Mouse (Mus musculus) urinary bladder, postnatal 10 days (tissue): ENCODE results near the gene Rassf1.
"Not testable (repeated sequence)": the region's sequence is repeated elsewhere in the genome, so short reads cannot be mapped to it uniquely, and the experiment has no call there.

ENCODE experiments used
- DNase-seq: peaks from one replicate; pipeline ENCODE4 v3.0.0; 2022; ENCODE audit warnings: low spot score

Rassf1 gene

DNA sequence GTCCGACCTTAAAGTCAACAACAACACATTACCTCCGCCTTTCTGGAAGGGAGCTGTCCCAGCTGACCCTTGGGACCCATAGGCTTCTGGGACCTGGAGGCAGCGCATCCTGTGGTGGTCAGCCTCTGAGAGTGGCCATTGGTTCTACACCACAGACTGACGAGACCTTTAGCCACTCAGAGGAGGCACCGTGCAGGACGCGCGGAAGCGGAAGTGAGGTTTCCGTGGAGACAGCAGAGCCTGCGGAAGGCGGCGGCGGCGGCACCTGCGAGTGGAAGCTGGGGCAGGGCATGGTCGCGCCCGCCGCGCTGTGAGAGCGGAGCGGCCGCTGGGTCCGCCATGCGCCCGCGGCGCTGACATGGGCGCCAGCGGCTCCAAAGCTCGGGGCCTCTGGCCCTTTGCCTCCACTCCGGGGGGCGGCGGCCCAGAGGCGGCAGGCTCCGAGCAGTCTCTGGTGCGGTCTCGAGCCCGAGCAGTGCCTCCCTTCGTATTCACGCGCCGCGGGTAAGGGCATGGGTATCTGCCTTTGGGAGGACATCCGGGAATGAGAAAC, 11.8 kb downstream of the Rassf1 start, which contains the start of gene Tusc2:
TSS of gene Tusc2 (plus strand) at position 227 of the 553 bp plus-strand sequence.
- peak; percentile 75 for DNase-seq

DNA sequence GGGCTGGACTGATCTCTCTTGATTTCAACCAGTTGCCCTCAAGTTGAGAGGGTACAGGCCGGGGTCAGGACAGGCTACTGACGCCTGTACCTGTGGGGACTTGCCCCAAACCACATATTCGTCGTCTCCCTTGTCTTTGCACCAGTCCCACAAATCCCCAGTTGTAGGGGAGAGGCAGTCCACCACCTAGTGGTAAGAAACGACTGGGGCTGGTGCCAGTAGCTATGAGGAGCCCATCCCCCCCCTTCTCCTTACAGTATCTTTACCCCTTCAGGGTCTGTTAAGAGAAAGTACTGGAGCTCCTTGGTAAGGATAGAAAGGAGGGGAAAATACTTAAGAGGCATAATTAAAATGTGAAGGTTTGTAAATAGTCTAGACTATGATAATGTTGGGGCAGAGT, 14.2 kb downstream of the Rassf1 start:
- DNase-seq: not testable (repeated sequence)

DNA sequence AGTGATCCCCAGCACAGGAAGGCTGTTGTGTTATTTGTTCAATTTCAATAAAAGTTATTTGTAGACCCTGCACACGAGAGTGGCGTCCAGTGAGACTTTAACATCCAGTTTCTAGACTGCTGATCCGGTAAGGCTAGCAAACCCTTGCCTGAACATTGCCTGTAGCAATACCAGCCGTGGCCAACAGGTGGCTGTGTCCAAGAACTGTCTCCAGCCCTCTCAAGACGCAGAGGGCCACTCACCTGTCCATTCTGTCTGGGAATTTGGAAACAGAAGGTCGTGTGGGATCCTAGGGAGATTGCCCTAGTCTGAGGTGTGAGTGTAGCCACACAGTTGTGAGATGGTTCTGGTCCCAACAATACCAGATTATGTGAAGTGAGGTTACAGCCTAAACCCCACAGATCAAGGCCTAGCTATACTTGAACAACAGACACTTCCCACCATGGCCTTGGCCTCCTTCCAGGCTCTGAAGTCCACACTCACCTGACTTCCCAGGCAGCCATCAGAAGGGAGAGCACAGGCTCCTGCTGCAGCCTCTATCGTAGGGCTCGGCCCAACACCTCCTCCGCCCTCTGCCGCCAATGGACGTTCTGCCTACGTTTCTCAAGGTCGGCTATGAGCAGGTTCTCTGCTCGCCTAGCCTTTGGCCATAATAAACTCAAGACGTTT, 14.8 kb downstream of the Rassf1 start:
- DNase-seq: no peak

DNA sequence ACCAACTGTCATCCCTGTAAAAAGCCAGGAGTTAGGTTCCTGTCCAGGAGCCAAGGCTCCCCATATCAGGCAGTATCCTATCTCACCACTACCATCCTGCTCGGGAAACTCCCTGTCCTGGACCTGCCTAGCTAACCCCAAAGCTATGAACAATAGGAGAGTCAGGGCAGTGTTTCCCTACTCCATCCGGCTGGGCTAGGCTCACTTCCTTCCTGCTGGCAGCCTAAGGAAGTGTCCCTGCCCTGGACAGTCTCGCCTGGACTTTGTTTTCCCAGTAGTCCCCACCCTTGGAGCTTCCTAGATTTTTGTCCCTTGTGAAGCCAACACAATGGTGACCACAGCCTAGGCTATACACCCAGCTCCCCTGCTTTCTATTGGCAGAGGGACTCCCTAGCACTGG, 15.5 kb downstream of the Rassf1 start:
- DNase-seq: no peak

DNA sequence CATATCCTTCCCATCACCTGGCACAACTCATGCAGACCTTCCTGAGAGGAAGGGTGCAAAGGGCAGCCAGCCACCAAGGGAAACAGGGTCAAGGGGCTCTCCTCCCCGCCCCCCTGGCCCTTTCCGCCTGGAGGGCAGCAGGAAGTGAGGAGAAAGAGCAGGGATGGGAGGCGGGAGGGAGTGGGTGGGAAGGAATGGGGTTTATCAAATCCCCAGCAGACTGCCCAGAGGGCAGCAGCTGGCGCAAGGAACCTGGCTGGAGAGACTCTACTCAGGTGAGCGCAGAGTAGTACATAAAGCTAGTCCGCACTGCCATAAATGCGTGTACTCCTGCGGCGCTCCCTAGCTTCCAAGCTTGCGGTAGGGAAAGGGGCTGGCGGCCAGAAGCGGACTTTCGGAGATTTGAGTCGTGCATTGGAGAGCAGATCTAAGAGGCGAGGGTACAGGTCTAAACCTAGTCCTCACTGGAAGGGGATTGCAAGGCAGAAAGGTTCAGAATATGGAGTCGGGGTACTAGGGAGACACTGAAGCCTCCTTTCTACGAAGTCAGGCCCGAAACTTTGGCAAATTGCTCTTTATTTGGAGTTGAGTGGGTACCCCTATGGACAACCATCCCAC, 16.5 kb downstream of the Rassf1 start, which contains the start of gene Hyal2:
TSS of gene Hyal2 (plus strand) at position 244 of the 618 bp plus-strand sequence.
- no peak for DNase-seq

DNA sequence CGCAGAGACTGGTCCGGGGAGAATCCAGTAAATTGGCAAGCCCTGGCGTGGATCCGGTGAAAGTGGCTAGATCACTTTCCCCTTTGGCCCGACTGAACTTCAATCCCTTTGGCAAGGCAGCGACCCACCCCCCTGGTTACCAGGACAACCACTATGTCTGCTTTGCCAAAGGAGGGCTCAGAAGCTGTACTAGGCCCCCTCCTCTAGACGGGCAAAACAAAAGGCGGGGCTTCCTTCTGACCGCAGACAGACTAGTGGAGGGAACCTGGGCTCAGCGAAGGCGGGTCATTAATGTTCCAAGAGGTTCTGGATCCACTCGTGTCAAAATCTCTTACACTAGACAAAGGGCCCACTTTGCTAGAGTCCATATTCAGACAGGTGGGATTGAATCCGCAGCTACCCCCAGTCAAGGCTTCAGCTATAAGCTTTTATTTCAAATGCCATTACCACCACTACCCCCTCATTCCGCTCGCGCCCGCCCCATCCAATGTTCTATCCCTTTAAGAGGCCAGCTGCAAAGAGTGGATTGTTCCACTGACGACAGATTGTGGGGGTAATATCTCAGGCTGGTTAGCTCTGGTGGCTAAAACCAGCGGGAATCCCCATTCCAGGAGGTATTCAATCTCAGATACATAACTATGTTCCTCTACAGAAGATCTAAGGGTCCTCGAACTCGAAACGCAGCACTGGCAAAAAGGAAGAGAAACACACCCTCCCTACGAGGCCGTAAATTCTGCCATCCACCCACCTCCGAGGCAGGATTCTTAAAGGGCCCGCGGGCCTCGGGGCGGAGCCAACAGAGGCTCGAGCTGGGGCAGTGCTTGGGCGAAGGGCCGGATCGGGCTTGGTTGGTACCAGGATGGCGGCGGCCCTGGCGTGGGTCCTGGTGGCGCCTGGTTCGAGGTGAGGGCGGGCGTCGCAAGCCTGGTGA, 17.2 kb downstream of the Rassf1 start:
- DNase-seq: no peak

DNA sequence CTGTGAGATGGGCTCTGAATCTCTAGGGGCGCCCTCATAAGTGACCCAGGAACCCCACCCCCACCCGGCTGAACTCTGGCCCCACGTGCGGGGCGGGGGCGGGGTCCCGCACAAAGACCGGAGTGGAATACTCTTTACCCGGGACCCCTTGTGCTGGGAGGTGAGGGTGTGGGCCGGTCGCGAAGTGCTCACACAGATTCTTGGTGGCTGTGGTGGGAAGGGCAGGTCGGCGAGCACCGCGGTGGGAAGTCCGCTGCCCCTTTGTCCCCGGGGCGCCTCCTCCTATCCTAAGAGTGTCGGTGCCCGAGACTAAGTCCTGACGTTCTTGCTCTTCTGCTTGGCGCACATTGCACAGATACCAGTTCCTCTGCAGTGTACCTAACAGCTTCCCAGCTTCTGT, 17.9 kb downstream of the Rassf1 start:
- no peak for DNase-seq

DNA sequence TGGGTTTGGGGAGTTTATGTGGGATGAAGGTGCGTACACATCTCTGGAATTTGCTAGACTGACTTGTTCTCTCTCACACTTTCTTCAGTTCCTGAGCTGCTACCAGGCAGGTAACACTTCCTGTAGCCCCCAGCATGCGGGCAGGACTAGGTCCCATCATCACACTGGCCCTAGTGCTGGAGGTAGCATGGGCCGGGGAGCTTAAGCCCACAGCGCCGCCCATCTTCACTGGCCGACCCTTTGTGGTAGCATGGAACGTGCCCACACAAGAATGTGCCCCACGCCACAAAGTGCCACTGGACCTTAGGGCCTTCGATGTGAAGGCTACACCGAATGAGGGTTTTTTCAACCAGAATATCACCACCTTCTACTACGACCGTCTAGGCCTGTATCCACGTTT, 18.7 kb downstream of the Rassf1 start:
- no peak for DNase-seq

DNA sequence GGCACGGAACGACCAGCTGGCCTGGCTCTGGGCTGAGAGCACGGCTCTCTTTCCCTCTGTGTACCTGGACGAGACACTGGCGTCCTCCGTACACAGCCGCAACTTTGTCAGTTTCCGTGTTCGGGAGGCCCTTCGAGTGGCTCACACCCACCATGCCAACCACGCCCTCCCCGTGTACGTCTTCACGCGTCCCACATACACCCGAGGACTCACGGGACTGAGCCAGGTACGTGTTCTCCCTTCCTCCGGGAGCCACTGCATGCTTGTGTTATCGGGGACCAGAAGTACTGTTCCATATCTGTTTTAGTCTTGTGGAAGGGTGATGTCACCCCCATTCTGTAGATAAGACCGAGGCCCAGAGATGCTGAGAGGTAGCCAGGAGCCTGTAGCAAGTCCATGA, 19.5 kb downstream of the Rassf1 start:
- no peak for DNase-seq

DNA sequence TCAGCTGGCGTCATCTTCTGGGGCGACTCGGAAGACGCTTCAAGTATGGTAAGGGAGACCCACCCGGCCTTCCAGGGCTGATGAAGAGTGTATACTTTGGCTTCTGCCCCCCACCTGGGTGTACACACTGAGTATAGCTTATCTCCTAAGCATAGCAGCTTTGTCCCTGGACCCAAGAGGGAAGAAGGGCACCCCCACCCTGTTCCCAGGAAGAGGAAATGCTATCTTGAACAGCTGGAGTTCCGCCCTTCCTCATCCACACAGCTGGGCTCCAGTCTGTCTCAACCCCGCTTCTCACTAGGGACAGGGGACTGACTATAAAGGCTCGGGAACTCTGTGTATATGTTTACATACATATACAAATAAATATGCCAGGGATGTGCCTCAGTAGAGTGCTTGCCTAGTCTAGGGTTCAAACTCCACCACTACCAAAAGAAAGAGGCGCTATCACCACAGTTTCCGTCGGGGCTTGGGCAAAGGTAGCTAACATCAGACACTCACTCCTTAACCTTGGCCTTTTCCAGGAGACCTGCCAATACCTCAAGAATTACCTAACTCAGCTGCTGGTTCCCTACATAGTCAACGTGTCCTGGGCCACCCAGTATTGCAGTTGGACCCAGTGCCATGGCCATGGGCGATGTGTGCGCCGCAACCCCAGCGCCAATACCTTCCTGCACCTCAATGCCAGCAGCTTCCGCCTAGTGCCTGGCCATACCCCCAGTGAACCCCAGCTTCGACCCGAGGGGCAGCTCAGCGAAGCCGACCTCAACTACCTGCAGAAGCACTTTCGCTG, 20.4 kb downstream of the Rassf1 start:
- DNase-seq: no peak

DNA sequence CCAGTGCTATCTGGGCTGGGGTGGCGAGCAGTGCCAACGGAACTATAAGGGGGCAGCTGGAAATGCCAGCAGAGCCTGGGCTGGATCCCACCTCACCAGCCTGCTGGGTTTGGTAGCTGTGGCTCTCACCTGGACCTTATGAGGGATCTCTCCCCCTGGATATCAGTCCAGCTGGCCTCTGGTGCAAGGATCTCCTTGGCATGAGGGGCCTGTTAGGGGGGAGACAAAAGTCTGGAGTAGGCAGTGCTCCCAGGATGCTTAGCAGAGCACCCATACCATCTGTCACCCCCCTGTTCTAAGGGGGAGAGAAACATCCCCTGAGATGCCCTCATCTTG, 20.9 kb downstream of the Rassf1 start:
- DNase-seq: no peak

DNA sequence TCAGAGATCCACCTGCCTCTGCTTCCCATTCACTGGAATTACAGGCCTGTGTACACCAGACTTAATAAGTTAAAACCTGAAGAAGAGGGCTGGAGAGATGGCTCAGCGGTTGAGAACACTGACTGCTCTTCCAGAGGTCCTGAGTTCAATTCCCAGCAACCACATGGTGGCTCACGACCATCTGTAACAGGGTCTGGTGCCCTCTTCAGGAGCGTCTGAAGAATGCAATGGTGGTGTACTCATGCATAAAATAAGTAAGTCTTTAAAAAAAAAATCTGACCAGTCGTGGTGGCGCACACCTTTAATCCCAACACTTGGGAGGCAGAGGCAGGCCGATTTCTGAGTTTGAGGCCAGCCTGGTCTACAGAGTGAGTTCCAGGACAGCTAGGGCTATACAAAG, 22.4 kb downstream of the Rassf1 start:
- DNase-seq: not testable (repeated sequence)

DNA sequence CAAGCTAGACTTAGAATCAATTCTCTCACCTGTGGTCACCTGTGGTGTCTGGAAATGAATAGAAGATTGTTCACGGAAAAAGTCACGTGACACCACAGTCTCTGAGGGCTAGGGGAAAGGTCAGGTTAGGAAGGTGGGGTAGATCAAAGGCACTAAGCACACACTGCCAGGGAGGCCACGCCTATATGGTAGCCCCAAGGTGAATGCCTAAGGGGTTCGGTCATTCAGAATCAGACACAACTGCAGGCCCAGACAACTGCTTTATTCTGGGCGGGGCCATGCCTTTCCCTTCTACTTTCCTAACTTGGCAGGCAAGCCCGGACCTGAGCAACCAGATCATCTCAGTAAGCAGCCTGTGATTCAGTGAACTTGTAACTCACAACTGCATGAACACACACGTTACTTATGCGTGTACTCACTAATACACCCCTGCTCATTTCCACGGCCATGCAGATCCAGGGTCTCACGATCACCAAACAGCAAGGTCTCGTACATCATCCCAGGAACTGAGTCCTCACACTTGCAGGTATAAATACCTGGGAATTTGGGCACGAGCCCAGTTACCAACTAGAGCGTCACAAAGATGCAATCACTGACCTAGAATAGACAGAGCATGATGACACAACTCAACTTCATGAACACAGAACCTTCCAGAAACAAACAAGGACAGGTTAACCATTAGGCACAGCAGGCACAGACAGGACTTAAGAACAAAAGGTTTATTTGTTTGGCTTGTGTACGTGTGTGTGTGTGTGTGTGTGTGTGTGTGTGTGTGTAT, 24.4 kb downstream of the Rassf1 start:
- DNase-seq: no peak

DNA sequence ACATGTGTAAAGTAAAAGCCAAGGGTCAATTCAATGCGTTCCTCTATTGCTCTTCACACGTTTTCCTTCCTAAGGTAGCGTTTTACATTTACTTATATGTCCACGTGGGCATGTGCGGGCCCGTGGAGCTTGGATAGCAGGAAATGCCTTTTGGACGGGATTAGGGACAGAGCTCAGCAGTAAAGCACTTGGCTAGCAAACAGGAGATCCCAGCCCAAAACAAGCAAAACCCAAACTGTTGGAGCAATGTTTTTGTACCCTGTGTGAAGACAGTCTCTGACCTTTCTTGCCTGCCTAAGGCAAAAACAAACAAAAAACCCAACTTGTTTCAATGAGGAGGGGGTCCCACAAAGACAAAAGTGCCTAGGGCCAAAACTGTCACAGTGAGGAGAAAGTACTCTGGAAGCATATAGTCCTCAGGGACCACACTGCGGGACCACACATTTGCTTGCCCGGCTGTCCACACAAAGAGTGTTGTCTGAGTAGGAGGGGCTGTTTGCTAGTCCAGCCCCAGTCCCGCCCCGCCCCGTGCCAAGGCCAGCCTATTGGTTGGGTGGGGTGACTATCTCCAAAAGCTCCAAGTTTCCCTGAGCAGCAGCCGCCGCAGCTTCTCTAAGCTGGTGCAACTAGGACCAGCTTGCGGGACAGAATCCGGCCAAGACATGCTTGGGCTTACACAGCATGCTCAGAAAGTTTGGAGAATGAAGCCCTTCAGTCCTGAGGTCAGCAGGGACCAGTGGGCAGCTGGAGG, 25.2 kb downstream of the Rassf1 start, which contains the start of gene Hyal1:
TSS of gene Hyal1 (plus strand) at position 571 of the 751 bp plus-strand sequence.
- DNase-seq: no peak

DNA sequence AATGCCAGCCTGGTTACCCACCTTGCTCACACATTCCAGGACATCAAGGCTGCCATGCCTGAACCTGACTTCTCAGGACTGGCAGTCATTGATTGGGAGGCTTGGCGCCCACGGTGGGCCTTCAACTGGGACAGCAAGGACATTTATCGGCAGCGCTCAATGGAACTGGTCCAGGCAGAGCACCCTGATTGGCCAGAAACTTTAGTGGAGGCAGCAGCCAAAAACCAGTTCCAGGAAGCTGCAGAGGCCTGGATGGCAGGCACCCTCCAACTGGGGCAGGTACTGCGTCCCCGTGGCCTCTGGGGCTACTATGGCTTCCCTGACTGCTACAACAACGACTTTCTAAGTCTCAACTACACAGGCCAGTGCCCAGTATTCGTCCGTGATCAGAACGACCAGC, 26.5 kb downstream of the Rassf1 start:
- no peak for DNase-seq

DNA sequence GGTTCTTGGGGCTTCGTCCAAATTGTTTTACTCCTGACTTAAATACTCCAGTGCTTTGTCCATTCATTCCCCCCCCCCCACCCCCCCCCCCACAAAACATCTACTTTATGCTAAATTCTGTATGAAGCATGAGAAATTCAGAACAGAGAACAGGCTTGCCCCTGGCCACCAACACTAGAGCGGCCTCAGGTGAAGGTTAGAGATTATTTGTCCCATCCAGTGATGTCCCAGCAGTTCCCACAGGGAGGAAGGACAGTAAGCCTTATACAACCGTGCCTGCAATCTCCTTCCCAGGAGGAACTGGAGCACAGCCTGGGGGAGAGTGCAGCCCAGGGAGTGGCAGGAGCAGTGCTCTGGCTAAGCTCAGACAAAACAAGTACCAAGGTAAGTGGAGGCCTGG, 27.2 kb downstream of the Rassf1 start, which contains the start of gene Naa80:
TSS of gene Naa80 (plus strand) at position 301 of the 400 bp plus-strand sequence.
- DNase-seq: no peak

DNA sequence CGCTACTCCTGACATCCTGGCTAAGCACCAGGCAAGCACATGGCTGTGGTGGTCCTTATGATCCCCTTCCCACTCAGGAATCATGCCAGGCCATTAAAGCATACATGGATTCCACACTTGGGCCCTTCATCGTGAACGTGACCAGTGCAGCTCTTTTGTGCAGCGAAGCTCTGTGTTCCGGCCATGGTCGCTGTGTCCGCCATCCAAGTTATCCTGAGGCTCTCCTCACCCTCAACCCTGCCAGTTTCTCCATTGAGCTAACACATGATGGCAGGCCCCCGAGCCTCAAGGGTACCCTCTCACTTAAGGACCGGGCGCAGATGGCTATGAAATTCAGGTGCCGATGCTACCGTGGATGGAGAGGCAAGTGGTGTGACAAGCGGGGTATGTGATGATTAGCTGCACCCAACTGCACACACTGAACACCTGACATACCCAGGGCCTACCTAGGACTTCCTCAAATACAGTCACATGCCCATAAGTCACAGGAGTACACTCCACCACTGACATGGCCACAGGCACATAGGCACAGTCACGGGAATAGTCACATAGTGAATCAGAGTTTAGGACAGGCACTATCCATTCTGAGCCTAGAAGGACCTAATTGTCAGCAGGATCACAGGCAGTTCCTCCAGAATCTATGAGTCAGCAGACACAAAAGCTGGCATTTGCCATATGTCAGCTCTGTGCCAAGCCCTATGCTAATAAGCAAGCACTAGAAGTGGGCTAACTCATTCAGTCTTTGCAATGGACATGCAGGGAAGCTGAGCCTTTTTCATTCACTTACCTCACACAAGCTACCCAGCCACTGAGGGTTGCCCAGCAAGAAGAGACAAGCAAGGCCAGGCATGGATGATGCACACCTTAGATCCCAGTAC, 27.9 kb downstream of the Rassf1 start:
- DNase-seq: no peak

DNA sequence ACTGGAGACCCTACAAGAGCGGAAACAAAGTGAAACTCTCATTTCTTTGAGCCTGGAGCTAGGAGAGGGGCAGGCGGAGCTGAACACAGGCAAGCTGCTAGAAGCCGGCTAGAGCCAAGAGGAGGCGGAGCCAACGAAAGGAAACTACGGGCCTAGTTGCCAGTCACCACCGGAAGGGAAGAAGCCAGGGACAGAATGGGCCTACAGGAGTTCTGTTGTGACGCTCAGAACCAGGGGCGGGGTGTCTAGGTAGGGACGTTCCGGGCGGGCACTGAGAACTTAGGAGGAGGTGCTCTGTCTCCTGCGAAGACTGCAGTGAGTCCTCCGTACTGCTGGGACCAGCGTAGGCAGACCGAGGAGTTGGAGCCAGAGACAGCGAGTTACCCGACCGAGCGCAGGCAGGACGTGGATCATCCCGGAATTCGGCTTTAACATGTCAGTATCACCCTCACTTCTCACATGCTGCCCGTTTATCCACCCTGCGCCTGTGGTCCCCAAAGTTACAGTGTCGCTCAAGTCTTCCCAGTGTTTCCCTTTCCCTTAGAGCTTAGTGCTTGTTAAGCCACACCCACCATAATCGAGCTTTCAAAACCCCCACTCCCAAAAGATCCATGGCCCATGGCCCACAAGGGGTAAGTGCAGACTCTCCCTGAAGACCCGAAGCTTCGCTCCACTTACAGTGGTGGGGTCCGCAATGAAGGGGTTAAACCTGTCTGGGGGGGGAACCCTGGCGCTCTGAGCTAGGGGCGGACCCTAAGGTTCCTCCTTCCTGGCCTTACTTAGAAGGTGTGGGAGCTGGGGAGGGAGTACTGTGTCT, 29.4 kb downstream of the Rassf1 start, which contains the start of gene Hyal3:
TSS of gene Hyal3 (plus strand) at position 318 of the 817 bp plus-strand sequence.
- DNase-seq: peak; percentile 63
